Mouse (Mus musculus): ENCODE measurements around the gene Hsp90ab1. TPM values are rescaled to one million over a fixed set of nuclear protein-coding genes. Genes with fewer than 3 reads are reported as not detected.

The Hsp90ab1 gene
- polyA plus RNA-seq, 1 experiment from 2014 or later, result 483 TPM

- no peak overlapping the region for H3K4me2 ChIP-seq (replicated peaks; ENCODE audit: low read depth)
- H3K9ac ChIP-seq (ENCODE audit: low read depth, low read length), result no peak overlapping the region
- no peak overlapping the region for H3K27ac ChIP-seq (ENCODE audit: low read depth, low read length)
- H3K27me3 ChIP-seq (replicated peaks; ENCODE audit: control insufficient read depth, insufficient read depth, low read length), result no peaks in the 10 kb centered on the region
- ATAC-seq, result no peak
- no peak overlapping the region for H3K4me3 ChIP-seq (ENCODE audit: low read depth, low read length)
- 46% methylated on average over 5 of the region's 5 CpGs for WGBS
- no peak for TF ChIP-seq CTCF (IDR thresholded peaks at IDR 0.05; ENCODE audit: low read depth)
- H3K9me3 ChIP-seq (ENCODE audit: control insufficient read depth), result no peaks in the 10 kb centered on the region
- H3K4me1 ChIP-seq (replicated peaks; ENCODE audit: control insufficient read depth, insufficient read depth, low read length), result peaks cover 3% of the 10 kb centered on the region; the same call in 1 of the 2 replicates
- no peaks in the 10 kb centered on the region for H3K36me3 ChIP-seq (ENCODE audit: control insufficient read depth, insufficient read depth)
These were observed 5.2 kb upstream of the Hsp90ab1 start for GRCm38 (mm10) chr17:45578242-45578641.

DNA sequence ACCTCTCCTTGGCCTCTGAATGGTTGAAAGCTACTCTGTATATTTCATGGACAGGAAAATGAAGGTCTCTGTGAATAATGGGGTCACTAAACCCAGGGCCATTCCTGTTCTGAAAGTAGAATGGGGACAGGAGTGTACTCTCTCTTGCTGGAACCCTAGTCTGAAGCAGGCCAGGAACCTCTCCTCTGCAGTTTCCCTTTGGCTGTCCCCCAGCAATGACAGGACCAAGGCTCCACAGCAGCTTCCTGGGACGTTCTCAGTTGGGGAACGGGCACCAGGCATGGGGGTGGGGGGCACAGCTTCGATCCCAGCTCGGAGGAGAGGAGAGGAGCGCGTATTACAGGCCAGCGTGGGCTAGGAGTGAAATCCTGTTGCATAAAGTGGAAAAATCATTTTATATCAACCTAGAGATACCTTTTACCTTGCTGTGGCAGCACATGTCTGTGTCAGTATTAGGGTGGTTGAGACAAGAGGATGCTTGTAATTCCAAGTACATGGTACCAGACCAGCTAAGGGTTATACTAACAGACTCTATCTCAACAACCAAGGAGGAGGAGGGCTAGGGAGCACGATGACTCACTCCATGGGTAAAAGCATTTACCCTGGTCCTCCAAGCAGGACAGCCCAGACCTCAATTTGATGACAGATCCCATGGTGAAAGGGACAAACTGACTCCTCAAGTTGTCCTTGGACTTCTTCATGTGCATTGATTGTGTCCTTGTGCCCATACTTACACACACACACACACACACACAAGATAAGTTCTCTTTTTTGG is 2.2 kb upstream of the Hsp90ab1 start:
- Histone ChIP-seq H3K9ac (ENCODE audit: low read depth, low read length) (0 out of 2 replicates have a peak overlapping the region, but pooled peaks have one; percentile 3), H3K4me3 (ENCODE audit: low read depth, low read length) (no peak overlapping the region), H3K4me1 (replicated peaks; ENCODE audit: control insufficient read depth, insufficient read depth, low read length) (peaks cover 9% of the 10 kb centered on the region), H3K36me3 (ENCODE audit: control insufficient read depth, insufficient read depth) (peaks cover 11% of the 10 kb centered on the region), H3K27me3 (replicated peaks; ENCODE audit: control insufficient read depth, insufficient read depth, low read length) (no peaks in the 10 kb centered on the region), H3K9me3 (ENCODE audit: control insufficient read depth) (no peaks in the 10 kb centered on the region), H3K27ac (ENCODE audit: low read depth, low read length) (no peak overlapping the region), H3K4me2 (replicated peaks; ENCODE audit: low read depth) (no peak overlapping the region)
- no peak for ATAC-seq
- TF ChIP-seq CTCF (IDR thresholded peaks at IDR 0.05; ENCODE audit: low read depth), result no peak
- 90% methylated on average over 8 of the region's 8 CpGs for WGBS

DNA sequence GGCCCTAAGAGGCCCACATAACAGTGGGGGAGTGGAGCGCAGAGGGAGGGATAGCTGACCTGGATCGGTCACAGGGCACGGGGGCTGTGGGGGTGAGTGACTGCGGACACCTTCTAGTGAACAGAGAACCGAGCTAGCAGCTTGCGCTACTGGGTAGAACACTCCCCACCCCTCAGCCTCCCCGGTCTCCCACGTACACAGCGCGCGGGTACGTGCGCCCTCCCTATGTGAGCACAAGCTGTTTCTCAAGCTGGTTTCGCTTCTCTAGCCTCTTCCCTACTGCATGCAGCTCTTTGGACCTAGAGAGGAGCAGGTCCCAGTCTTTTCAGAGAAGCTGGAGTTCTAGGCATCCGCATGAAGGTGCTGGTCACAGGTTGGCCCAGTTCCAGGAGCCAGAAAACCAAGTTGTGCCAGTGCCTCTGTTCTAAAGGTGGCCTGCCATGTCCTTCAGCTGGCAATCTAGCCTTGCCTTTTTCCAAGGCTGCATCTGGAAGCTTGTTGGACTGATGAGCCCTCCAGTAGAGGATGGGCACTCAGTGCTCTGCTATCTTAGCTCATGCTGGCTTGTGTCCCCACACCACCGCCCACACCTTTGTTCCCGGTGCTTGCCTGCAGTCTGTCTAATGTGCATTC is 1.2 kb upstream of the Hsp90ab1 start:
- Histone ChIP-seq H3K27me3 (replicated peaks; ENCODE audit: control insufficient read depth, insufficient read depth, low read length) (no peaks in the 10 kb centered on the region), H3K9me3 (ENCODE audit: control insufficient read depth) (no peaks in the 10 kb centered on the region), H3K4me2 (replicated peaks; ENCODE audit: low read depth) (peak overlapping the region; percentile 86), H3K4me1 (replicated peaks; ENCODE audit: control insufficient read depth, insufficient read depth, low read length) (peaks cover 9% of the 10 kb centered on the region), H3K9ac (ENCODE audit: low read depth, low read length) (peak overlapping the region; percentile 97), H3K27ac (ENCODE audit: low read depth, low read length) (peak overlapping the region; percentile 95), H3K4me3 (ENCODE audit: low read depth, low read length) (peak overlapping the region; percentile 100), H3K36me3 (ENCODE audit: control insufficient read depth, insufficient read depth) (peaks cover 22% of the 10 kb centered on the region)
- ATAC-seq, result peak; percentile 20
- TF ChIP-seq CTCF (IDR thresholded peaks at IDR 0.05; ENCODE audit: low read depth), result no peak
- WGBS, result 4% methylated on average over 17 of the region's 17 CpGs

- under 1% methylated on average over 18 of the region's 18 CpGs for WGBS
- H3K4me2 ChIP-seq (replicated peaks; ENCODE audit: low read depth), result peak overlapping the region; percentile 86
- H3K4me3 ChIP-seq (ENCODE audit: low read depth, low read length), result peak overlapping the region; percentile 100
- H3K9me3 ChIP-seq (ENCODE audit: control insufficient read depth), result no peaks in the 10 kb centered on the region
- ATAC-seq, result peak; percentile 70
- H3K27me3 ChIP-seq (replicated peaks; ENCODE audit: control insufficient read depth, insufficient read depth, low read length), result no peaks in the 10 kb centered on the region
- TF ChIP-seq CTCF (IDR thresholded peaks at IDR 0.05; ENCODE audit: low read depth), result no peak
- peak overlapping the region; percentile 97 for H3K9ac ChIP-seq (ENCODE audit: low read depth, low read length)
- H3K4me1 ChIP-seq (replicated peaks; ENCODE audit: control insufficient read depth, insufficient read depth, low read length), result peaks cover 9% of the 10 kb centered on the region
- peak overlapping the region; percentile 95 for H3K27ac ChIP-seq (ENCODE audit: low read depth, low read length)
- H3K36me3 ChIP-seq (ENCODE audit: control insufficient read depth, insufficient read depth), result peaks cover 27% of the 10 kb centered on the region
These were observed 681 bp upstream of the Hsp90ab1 start for GRCm38 (mm10) chr17:45573780-45574123.

- no peak for TF ChIP-seq CTCF (IDR thresholded peaks at IDR 0.05; ENCODE audit: low read depth)
- WGBS, result under 1% methylated on average over 55 of the region's 57 CpGs
- Histone ChIP-seq H3K4me3 (ENCODE audit: low read depth, low read length) (peak overlapping the region; percentile 100), H3K36me3 (ENCODE audit: control insufficient read depth, insufficient read depth) (peaks cover 41% of the 10 kb centered on the region), H3K4me2 (replicated peaks; ENCODE audit: low read depth) (peak overlapping the region; percentile 86), H3K9ac (ENCODE audit: low read depth, low read length) (peak overlapping the region; percentile 97), H3K9me3 (ENCODE audit: control insufficient read depth) (no peaks in the 10 kb centered on the region), H3K27ac (ENCODE audit: low read depth, low read length) (peak overlapping the region; percentile 95), H3K27me3 (replicated peaks; ENCODE audit: control insufficient read depth, insufficient read depth, low read length) (no peaks in the 10 kb centered on the region), H3K4me1 (replicated peaks; ENCODE audit: control insufficient read depth, insufficient read depth, low read length) (peaks cover 9% of the 10 kb centered on the region)
- peak; percentile 59 for ATAC-seq
These were observed 676 bp downstream of the Hsp90ab1 start for GRCm38 (mm10) chr17:45572103-45573086.
